Mouse (Mus musculus): Measurements from ENCODE around the gene Shq1.

Gene Shq1

DNA sequence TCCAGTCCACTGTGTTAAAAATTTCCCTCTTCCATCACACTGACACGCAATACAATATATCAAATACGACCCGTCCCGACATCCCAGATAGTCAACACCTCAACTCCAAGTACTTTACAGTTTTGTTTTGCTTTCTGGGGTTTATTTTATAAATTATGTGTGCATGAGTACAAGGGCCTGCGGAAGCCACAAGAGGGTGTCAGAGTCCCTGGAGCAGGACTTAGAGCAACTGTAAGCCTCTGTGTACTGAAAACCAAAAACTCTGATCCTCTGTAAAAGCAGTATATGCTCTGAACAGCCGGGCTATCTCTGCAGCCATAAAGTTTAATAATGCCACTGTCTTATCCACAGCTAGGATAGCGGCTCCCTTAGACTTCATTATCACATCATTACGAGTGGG, 3.3 kb downstream of the Shq1 start:
- DNase-seq (ENCODE audit: low spot score): no peak

- no peak for DNase-seq (ENCODE audit: low spot score)
Observed at GRCm38 (mm10) chr6:100662224-100662623, 8.7 kb downstream of the Shq1 start.

- DNase-seq (ENCODE audit: low spot score): peak; percentile 68
Observed at GRCm38 (mm10) chr6:100660395-100660794, 10.6 kb downstream of the Shq1 start.

- DNase-seq (ENCODE audit: low spot score): no peak
Observed at GRCm38 (mm10) chr6:100652535-100652934, 18.4 kb downstream of the Shq1 start.

- no peak for DNase-seq (ENCODE audit: low spot score)
Observed at GRCm38 (mm10) chr6:100647196-100647595, 23.8 kb downstream of the Shq1 start.

DNA sequence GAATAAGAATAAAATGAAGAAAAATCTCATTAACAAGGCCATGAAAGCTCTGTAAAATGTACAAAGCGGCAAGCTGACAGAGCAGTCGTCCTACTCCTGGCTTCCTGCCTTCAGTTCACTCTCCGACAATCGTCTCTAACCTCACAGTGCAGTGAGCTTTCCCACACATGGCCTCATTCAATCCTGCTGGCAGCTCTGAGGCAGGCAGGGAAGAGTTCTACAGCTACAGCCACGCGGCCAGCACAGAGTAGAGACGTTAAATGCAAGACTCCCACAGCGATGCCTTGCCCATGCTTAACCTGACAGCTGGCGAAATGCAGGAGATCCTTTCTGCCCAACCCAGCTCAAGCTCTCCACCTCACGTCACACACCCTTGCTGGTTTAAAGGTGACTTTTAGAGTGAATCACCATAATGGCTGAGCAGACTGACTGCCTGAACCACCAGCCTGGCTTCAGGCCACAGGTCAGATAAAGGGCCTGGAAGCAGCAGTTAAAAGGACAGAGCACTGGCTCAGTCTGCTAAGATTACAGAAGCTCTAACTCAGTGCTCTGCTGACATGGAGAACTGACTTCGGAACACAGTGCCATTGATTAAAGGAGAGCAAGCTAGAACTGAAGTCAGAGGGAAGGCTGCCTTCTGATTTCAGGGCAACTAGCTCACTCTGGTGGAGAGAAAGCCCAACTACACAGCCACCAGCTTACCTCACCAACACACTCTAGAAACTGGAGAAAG, 25.3 kb downstream of the Shq1 start:
- DNase-seq (ENCODE audit: low spot score): peak; percentile 18

- DNase-seq (ENCODE audit: low spot score): peak; percentile 12
Observed at GRCm38 (mm10) chr6:100644631-100645030, 26.3 kb downstream of the Shq1 start.

GRCm38 (mm10) chr6:100642786-100643185, 28.2 kb downstream of the Shq1 start:
- DNase-seq (ENCODE audit: low spot score): no peak

- no peak for DNase-seq (ENCODE audit: low spot score)
Observed at GRCm38 (mm10) chr6:100640591-100640990, 30.4 kb downstream of the Shq1 start.

- DNase-seq (ENCODE audit: low spot score): no peak
Observed at GRCm38 (mm10) chr6:100629086-100629485, 41.9 kb downstream of the Shq1 start.

DNA sequence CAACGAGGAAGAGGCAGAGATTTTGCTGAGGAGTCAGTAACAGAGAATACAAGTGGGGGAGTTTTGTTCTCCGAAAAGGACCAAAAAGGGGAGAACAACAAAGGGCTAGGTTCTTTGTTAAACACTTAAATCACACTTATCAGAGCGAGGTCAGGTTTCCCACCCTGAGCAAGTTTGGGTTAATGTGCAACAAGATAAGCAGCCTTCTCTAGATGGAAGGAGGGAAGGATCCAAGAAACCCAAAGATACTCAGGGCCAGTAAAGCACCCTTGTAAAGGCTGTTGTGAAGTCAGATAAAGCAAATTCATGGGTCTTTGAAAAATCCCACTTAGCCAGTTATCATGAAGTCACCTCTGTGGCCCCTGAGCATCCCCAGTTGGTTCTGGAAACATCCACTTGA, 42.7 kb downstream of the Shq1 start:
- no peak for DNase-seq (ENCODE audit: low spot score)

DNA sequence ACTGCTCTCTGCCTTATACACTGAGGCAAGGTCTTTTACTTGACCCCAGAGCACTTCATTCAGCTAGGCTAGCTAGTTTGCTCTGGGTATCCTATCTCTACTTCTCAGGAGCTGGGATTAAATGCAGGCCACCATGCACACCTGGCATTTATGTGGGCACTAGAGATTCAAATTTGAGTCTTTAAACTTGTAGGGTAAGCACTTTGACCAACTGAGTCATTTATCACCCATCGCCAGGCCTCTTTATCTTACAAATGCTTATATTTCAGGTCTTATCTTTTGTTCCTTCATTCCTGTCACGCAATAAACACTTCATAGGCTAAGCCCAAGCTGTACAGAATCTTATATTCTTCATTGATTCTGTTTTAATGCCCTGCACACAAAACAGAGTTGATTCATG, 47.0 kb downstream of the Shq1 start:
- no peak for DNase-seq (ENCODE audit: low spot score)

- DNase-seq (ENCODE audit: low spot score): no peak
Observed at GRCm38 (mm10) chr6:100622861-100623507, 48.0 kb downstream of the Shq1 start.

GRCm38 (mm10) chr6:100620411-100620810, 50.5 kb downstream of the Shq1 start:
- no peak for DNase-seq (ENCODE audit: low spot score)

DNA sequence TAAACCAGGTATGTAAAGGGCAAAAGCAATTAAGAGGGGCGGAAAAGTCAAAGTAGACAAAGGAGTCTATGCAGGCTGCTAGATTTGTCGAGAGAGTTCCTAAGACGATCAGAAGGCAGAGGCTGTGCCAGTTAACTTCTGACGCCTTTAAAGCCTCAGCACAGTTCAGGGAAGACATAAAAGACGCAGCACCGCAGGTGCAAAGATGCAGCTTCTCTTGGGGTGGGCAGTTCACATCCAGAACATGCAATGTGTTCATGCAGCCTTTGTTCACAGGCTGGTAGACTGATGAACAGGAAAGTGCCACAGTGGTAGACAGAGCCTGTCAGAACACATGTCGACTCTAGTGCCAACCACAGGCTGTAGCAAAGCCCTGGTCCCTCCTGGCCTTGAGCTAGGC, 51.6 kb downstream of the Shq1 start:
- DNase-seq (ENCODE audit: low spot score): no peak

GRCm38 (mm10) chr6:100616133-100616532, 54.8 kb downstream of the Shq1 start:
- no peak for DNase-seq (ENCODE audit: low spot score)

GRCm38 (mm10) chr6:100613593-100614267, 57.2 kb downstream of the Shq1 start:
- no peak for DNase-seq (ENCODE audit: low spot score)

DNA sequence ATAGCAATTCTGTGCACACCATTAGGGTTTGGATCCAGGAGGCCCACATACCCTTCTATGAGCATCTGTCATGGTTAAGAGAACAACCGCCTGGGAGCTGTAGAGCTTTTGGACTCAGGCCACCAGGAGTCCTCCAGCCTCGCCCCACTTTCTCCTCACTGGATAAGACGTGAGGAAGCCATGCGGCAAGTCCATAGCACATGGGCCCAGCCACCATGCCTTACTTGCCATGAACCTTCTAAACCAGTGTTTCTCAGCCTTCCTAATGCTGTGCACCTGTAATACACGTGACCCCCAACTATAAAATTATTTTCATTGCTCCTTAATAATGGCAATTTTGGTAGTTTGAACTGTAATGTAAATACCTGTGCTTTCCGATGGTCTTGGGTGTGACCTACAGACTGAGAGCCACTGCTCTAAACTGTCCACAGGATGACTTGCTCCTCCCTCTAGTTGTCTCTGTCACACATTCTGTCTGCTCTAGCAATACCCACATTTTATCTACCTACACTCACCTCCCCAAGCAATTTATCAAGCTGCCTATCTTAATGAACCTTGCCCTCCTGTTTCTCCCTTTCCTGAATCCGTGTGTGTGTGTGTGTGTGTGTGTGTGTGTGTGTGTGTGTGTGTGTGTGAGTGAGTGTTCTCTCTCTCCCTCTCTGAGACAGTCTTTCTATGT, 59.9 kb downstream of the Shq1 start:
- DNase-seq (ENCODE audit: low spot score): no peak

DNA sequence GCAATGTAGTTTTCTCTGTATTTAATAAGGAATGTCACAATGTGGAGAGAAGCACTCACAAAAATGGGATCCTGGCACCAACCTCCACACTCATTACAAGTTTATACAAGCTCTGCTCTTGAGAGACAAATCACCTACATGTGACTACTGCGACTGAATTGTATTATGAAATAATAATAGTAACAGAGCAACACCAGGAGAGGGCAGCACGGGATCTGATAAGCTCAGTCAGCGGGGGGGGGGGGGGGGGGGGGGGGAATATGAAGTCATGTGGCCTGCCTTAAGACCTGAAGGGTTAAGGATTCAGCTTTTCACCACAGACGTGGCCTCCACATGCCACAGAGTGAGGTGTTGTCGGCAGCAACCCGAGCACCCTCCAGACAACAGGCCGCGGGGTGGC, 60.8 kb downstream of the Shq1 start:
- DNase-seq (ENCODE audit: low spot score): no peak

DNA sequence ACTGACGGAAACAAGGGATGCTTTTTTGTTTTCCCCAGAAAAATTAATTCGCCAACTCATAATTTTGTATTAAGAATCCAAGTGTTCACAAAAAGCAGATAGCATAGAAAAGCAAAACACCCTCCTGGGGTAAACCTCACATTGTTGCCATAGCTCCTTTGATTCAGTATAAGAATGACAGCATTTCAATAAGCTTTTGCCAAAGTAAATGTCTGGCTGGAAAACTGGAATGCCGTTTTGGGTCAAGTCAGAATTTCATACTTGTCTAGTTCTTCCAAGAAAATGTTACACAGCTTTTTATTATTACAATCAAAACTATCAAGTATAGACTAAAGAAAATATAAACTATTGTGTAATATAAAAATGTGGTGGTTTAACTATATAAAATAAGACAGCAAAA, 61.7 kb downstream of the Shq1 start:
- no peak for DNase-seq (ENCODE audit: low spot score)

GRCm38 (mm10) chr6:100608429-100608828, 62.5 kb downstream of the Shq1 start:
- DNase-seq (ENCODE audit: low spot score): no peak

DNA sequence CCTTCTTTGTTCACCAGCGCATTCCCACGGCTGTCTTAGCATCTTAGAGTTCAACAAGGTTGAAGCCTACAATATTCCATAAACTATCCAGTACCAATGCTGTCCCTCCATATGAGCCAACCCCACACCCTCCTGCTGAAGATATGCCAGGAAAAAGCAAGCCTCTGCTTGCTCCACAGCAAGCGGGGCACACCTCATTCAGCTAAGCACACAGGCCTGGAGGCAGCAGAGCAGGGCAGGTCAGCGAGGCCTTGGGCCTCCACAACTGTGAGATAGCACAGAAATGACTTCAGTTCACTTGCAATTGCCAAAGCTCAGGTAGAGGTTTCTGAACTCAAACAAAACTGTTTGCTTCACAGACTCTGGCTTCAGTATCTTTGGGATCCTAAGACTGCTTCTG, 64.2 kb downstream of the Shq1 start:
- DNase-seq (ENCODE audit: low spot score): no peak

DNA sequence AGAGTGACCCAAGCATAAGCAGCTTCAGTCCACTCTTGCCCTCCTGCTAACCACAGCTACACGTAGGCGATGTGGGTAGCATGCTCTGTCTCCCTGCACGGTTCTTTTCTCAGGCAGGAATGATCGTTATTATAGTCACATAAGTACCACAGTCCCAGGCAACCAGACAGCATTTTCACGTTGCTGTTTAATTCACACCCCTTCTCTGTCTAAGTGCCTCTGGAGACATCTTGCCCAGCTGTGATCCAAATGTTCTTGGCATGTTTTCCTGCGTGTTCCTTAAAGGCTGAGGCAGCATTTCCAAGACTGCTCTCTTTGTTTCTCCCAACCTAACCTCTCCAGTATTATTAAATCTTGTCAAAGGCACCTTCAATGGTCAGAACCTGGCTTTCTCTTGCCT, 67.3 kb downstream of the Shq1 start:
- DNase-seq (ENCODE audit: low spot score): no peak
